Mouse (Mus musculus): Measurements from ENCODE around the gene Tmem200b. TPM values are rescaled to one million over a fixed set of nuclear protein-coding genes. Genes with fewer than 3 reads are reported as not detected.

Gene Tmem200b
- total RNA-seq (2023) = not detected

DNA sequence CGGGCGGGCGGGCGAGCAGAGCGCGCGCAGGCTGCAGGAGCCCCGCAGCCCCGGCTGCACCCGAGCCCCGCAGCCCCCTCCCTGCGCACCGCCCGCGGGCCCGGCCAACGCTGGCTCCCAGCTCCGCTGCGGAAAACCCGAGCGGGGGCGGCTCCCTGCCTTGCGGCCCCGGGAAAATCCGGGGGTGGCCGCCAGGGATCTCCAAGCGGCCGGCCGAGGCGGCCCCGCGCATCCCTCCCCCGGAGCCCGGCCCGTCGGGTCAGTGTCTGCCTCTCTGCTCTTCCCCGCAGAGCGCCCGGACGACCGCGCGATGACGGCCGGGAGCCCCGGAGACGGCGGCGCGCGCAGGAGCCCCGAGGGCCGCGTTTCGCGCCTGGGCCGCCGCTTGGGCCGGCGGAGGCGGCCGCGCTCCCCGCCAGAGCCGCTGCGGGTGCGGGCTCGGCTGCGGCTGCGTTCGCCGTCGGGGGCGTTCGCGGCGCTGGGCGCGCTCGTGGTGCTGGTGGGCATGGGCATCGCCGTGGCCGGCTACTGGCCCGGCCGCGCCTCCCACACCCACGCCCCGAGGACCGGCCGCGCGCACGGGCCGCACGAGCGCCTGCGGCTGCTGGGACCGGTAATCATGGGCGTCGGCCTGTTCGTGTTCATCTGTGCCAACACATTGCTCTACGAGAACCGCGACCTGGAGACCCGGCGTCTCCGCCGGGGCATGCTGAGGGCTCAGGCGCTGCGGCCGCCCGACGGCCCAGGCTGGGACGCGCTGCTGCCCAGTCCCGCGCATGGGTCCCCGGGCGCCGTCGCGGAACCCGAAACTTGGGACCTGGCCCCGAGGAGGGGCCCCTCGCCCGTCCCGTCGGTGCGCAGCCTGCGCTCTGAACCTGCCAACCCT, at the start of gene Tmem200b:
Gene Tmem200b (plus strand): TSS at position 311 of the 886 bp plus-strand sequence.

GRCm38 (mm10) chr4:131873293-131874168, 48.0 kb upstream of the Tmem200b start, which contains the start of gene Srsf4:
TSS of gene Srsf4 (plus strand) at chr4:131873617.

Other genes with a start within 250 kb of the Tmem200b start
- not detected for gene Ptpru, start 83.5 kb upstream of the Tmem200b start, total RNA-seq (2023)
- gene Mecr, start 78.3 kb upstream of the Tmem200b start, total RNA-seq (2023) = 10 to 100 TPM; 25.1 to 25.9 TPM
- gene Srsf4, start 48.2 kb upstream of the Tmem200b start, total RNA-seq (2023) = 10 to 100 TPM; 89.8 to 98.1 TPM
- under 1 TPM; 0.24 to 0.61 TPM for gene Gm10300, start 152.9 kb downstream of the Tmem200b start, total RNA-seq (2023)
- gene Epb41, start 153.6 kb downstream of the Tmem200b start, total RNA-seq (2023) = 100 to 1,000 TPM; 135 to 145 TPM
- not detected for gene Oprd1, start 222.7 kb downstream of the Tmem200b start, total RNA-seq (2023)

Measured in T-cell, adult 66 days (primary cell).